Mouse (Mus musculus) NIH3T3 (cell line): ENCODE results near the gene Sfrp4.

ENCODE experiments used
- DNase-seq: peaks from one replicate; pipeline ENCODE4 v3.0.0-alpha.2; 2012; ENCODE audit warnings: low read depth

Gene Sfrp4

DNA sequence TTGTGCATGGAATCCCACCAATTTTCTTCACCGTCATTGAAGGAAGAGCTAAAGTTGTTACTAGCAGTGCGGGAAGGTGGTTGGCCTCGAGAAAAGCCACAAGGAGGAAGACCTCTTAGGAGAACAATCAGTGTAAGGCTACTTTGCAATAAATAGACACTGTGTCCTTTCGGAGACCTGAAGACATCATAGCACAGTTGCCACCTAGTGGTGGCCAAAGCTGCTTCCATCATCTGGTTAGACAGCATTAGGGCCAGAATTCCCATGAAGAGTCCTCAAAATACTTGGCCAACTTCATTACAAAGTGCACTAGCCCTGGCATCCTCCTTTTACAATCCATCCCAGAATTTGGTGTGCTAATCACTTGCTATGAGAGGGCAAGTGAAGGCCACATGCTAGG lies 13.2 kb downstream of the Sfrp4 start:
- DNase-seq, result peak; percentile 47

DNA sequence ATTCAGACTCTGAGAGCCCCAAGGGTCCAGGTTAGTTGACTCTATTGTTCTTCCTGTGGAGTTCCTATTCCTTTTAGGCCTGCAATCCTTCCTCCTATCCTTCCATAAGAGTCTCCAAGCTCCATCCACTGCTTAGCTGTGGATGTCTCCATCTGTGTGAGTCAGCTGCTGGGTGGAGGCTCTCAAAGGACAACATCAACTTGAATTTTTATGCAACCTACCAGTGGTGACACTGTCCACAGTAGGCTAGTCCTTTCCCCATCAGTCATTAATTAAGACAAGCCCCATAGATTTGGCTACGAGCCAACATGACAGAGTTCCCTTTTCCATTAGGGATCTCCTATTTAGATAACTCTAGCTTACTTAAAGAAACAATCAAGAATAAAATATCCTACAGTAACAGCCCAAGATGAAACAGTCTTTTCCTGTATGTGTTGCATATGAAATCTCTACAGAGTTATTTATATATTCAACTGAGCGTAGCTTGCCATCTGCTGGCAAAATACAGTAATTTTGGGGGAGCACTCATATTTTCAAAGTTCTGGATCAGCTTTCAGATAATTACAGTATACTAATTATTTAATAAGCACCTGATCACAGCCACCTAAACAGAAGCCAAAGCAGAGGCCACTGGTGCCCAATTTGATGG lies 17.4 kb downstream of the Sfrp4 start:
- peak; percentile 41 for DNase-seq

- DNase-seq, result no peak
Measured at GRCm38 (mm10) chr13:19643519-19643918, 20.6 kb downstream of the Sfrp4 start.

- DNase-seq, result peak; percentile 3
Measured at GRCm38 (mm10) chr13:19644225-19644624, 21.3 kb downstream of the Sfrp4 start.

- no peak for DNase-seq
Measured at GRCm38 (mm10) chr13:19649824-19650223, 26.9 kb downstream of the Sfrp4 start.

- no peak for DNase-seq
Measured at GRCm38 (mm10) chr13:19652405-19652804, 29.5 kb downstream of the Sfrp4 start.

DNA sequence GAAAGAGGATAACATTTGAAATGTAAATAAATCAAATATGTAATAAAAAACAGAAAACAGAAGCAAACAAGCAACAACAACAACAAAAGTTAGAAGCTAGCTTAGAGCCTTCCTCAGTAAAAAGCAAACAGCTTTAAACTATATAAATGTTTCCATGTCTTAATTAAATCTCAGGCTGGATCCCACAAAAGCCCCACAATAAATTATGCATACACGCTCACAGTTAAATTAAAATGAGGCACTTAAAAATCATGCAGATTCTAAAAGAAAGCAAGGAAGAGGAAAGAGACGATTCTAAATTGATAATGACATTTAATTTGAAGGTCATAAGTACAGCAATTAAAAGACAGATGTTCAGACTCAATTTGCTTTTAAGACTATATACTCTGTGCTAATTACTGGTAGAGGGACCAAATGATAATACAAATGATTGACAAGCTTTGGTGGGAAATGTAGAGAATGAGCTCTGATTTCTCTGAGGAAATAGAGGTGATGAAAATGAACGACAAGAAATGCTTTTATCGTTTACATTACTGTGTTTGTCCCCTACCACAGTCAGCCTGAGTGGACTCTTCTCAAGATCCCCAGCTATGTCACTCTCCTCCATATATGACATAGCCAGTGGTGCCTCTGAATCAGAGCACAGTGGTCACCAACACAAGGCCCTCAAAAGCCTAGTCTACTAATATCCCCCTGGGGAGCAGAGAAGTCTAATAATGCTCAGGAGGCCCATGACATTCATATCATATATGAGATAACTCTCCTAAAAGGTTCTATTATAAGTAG lies 45.6 kb downstream of the Sfrp4 start:
- DNase-seq, result no peak

- DNase-seq, result no peak
Measured at GRCm38 (mm10) chr13:19674025-19674424, 51.1 kb downstream of the Sfrp4 start.

- no peak for DNase-seq
Measured at GRCm38 (mm10) chr13:19674601-19675000, 51.7 kb downstream of the Sfrp4 start.
